Mouse (Mus musculus): ENCODE measurements around the gene Jmjd7.

- TF ChIP-seq POLR2A (IDR thresholded peaks at IDR 0.05; ENCODE audit: low read depth, low read length) (no peak), CTCF (conservative IDR thresholded peaks at IDR 0.05 in 1 of 2, IDR thresholded peaks at IDR 0.05 in 1 of 2; ENCODE audit: low read depth in 2 of 2, low read length in 2 of 2) (no peak), USF1 (IDR thresholded peaks at IDR 0.05; ENCODE audit: low read depth, low read length) (no peak), RCOR1 (conservative IDR thresholded peaks at IDR 0.05; ENCODE audit: low read depth, low read length) (no peak), E2F4 (IDR thresholded peaks at IDR 0.05; ENCODE audit: insufficient replicate concordance, low read depth, low read length) (no peak), POLR2AphosphoS2 (IDR thresholded peaks at IDR 0.05; ENCODE audit: low read depth, low read length) (no peak), EP300 (IDR thresholded peaks at IDR 0.05; ENCODE audit: low read length) (no peak), SIN3A (IDR thresholded peaks at IDR 0.05; ENCODE audit: low read length) (no peak), ZNF384 (IDR thresholded peaks at IDR 0.05; ENCODE audit: low read depth, low read length) (no peak)
These were observed 42.2 kb downstream of the Jmjd7 start for GRCm38 (mm10) chr2:120069466-120069990.
